Mouse (Mus musculus) heart, postnatal 0 days (tissue): Measurements from ENCODE around the gene Ilf3.

Experiments used
- CTCF ChIP-seq: IDR thresholded peaks from 2 replicates; pipeline ENCODE4 v1.5.1; 2016; ENCODE audit warnings: antibody characterized with exemption, control low read depth, low read depth
- EP300 ChIP-seq: IDR thresholded peaks from 2 replicates; pipeline ENCODE4 v1.6.1; 2016; ENCODE audit warnings: antibody characterized with exemption, low read depth

GRCm38 (mm10) chr9:21337652-21338051, 30.0 kb upstream of the Ilf3 start:
- no peak for TF ChIP-seq EP300
- no peak for TF ChIP-seq CTCF
